8 mouse cellular contexts compared by ENCODE assay signal in the genomic region with DNA sequence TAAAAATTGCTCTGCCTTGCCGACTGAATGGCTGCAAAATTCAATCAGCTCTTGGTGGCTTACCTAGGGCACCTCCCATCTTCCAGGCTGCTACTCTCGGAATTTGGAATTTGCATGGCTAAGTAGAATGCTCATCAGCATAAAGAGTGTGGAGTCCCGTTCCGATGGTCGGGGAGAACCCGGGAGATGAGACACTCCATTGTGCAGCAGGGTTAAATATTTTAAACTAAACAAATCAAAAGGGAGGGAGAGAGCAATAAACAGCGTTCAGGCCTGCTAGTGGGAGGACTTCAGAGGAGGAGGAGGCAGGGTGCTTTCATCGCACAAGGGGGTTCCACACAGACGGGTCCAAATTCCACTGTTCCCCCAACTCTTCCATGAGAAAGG.
DNase-seq lines count a peak whose midpoint lies in the region; ATAC-seq and TF ChIP-seq lines count a peak whose summit lies in the region.

No protein-coding gene starts in this region.

- peak overlapping the region; percentile 88 for H3K4me2 ChIP-seq in lung, embryonic 15.5 days
- H3K4me2 ChIP-seq in midbrain, postnatal 0 days (ENCODE audit: low read depth, low read length, poor library complexity, severe bottlenecking), result peak overlapping the region; percentile 87

- H3K27me3 ChIP-seq in lung, embryonic 15.5 days, result no peaks in the 10 kb centered on the region
- H3K27me3 ChIP-seq in erythroblast, embryonic 14.5 days (ENCODE audit: control insufficient read depth), result no peaks in the 10 kb centered on the region
- no peaks in the 10 kb centered on the region for H3K27me3 ChIP-seq in midbrain, postnatal 0 days (ENCODE audit: insufficient read depth, low read length)

- TF ChIP-seq CTCF in midbrain, postnatal 0 days (IDR thresholded peaks at IDR 0.05), result no peak

- ATAC-seq in lung, embryonic 15.5 days (ENCODE audit: borderline replicate concordance, extremely low read depth, low FRiP score, low TSS enrichment), result peak; percentile 47; the same call in 1 of the 2 replicates
- ATAC-seq in midbrain, postnatal 0 days (ENCODE audit: low FRiP score), result 0 out of 2 replicates have a peak, but pooled peaks have one; percentile 33

- H3K9me3 ChIP-seq in lung, embryonic 15.5 days, result no peaks in the 10 kb centered on the region
- H3K9me3 ChIP-seq in erythroblast, embryonic 14.5 days (ENCODE audit: control insufficient read depth, low read length), result no peaks in the 10 kb centered on the region
- H3K9me3 ChIP-seq in midbrain, postnatal 0 days (ENCODE audit: low read length), result no peaks in the 10 kb centered on the region

- no peaks in the 10 kb centered on the region for H3K36me3 ChIP-seq in lung, embryonic 15.5 days
- peaks cover 20% of the 10 kb centered on the region for H3K36me3 ChIP-seq in erythroblast, embryonic 14.5 days (ENCODE audit: control insufficient read depth)
- no peaks in the 10 kb centered on the region for H3K36me3 ChIP-seq in midbrain, postnatal 0 days (ENCODE audit: insufficient read depth, low read length)

- H3K27ac ChIP-seq in lung, embryonic 15.5 days, result peak overlapping the region; percentile 85
- H3K27ac ChIP-seq in midbrain, postnatal 0 days (ENCODE audit: low read depth, low read length), result no peak overlapping the region

- no peak for DNase-seq in lung, postnatal 25 days (ENCODE audit: low spot score)
- peak; percentile 51 for DNase-seq in kidney, postnatal 10 days
- no peak for DNase-seq in midbrain, postnatal 0 days (ENCODE audit: low spot score)
- DNase-seq in adrenal gland, postnatal 10 days, result no peak
- no peak for DNase-seq in cerebellum, adult 11-12 months
- no peak for DNase-seq in cerebellum, postnatal 10 days

- H3K4me3 ChIP-seq in lung, embryonic 15.5 days, result peak overlapping the region; percentile 53
- H3K4me3 ChIP-seq in erythroblast, embryonic 14.5 days (replicated peaks), result peak overlapping the region; percentile 84
- peak overlapping the region; percentile 37 for H3K4me3 ChIP-seq in midbrain, postnatal 0 days (ENCODE audit: low read depth, low read length)

- no peak overlapping the region for H3K9ac ChIP-seq in lung, embryonic 15.5 days
- no peak overlapping the region for H3K9ac ChIP-seq in midbrain, postnatal 0 days (replicated peaks; ENCODE audit: low read length, poor library complexity, severe bottlenecking)

- WGBS in lung, embryonic 15.5 days, result 6% methylated on average over 9 of the region's 9 CpGs
- WGBS in midbrain, postnatal 0 days, result 6% methylated on average over 9 of the region's 9 CpGs

- peaks cover 18% of the 10 kb centered on the region for H3K4me1 ChIP-seq in lung, embryonic 15.5 days
- H3K4me1 ChIP-seq in erythroblast, embryonic 14.5 days (ENCODE audit: control insufficient read depth), result peaks cover 62% of the 10 kb centered on the region
- peaks cover 12% of the 10 kb centered on the region; the same call in 1 of the 2 replicates for H3K4me1 ChIP-seq in midbrain, postnatal 0 days (ENCODE audit: insufficient read depth, low read length)
